Mouse (Mus musculus) testis, adult 2 months (tissue): Measurements from ENCODE around the gene Zfp956.

Source experiments
- CTCF ChIP-seq: fragments of 200-500 bp; IDR thresholded peaks from 2 replicates; pipeline ENCODE4 v1.5.1; 2012; ENCODE audit warnings: low read depth, mild to moderate bottlenecking, inconsistent platforms, low read length, moderate library complexity; ENCODE audit not compliant: control insufficient read depth, insufficient read depth, insufficient replicate concordance
- POLR2A ChIP-seq: fragments of 200-500 bp; IDR thresholded peaks from 2 replicates; pipeline ENCODE4 v1.6.1; 2012; ENCODE audit warnings: low read depth, mild to moderate bottlenecking, inconsistent platforms, low read length, moderate library complexity; ENCODE audit not compliant: control insufficient read depth

GRCm38 (mm10) chr6:47943721-47944120, 9.5 kb upstream of the Zfp956 start:
- TF ChIP-seq POLR2A (no peak), CTCF (no peak)
